Mouse (Mus musculus) testis, adult 2 months (tissue): Measurements from ENCODE around the gene Gm45140.

Experiments
- CTCF ChIP-seq: fragments of 200-500 bp; IDR thresholded peaks from 2 replicates; pipeline ENCODE4 v1.5.1; 2012; ENCODE audit warnings: low read depth, mild to moderate bottlenecking, inconsistent platforms, low read length, moderate library complexity; ENCODE audit not compliant: control insufficient read depth, insufficient read depth, insufficient replicate concordance
- POLR2A ChIP-seq: fragments of 200-500 bp; IDR thresholded peaks from 2 replicates; pipeline ENCODE4 v1.6.1; 2012; ENCODE audit warnings: low read depth, mild to moderate bottlenecking, inconsistent platforms, low read length, moderate library complexity; ENCODE audit not compliant: control insufficient read depth

DNA sequence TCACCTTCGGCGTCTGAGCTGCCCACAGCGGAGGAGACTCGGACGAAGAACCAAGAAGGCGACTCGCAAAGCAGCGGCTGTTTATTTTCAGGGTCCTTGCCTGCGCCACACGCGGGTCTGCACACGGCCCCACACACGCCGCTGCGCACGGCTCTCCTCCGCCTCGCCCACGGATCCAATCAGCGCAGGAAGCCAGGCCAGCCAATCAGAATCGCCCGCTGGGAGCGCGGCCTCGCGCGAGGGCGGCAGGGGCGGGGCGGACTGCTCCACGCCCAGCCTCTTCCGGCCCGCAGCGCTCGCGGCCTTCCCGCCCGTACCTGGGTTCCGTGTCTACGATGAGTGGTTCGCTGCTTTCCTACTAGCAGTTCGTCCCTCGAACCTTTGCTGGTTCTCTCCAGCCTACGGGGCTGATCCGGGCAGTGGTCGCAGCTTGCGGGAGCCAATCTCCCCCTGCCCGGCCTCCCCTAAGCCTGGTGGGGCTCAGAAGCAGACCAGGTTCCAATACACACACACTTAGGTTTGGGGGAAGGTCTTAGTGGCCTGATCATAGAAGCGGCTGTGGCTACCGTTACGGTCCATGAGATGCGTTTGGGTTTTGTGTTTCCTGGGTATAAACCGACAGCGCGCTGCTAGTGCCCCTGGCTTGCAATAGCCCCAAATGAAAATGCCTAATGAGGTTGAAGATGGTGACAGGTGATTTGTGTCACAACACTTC, 15.5 kb upstream of the Gm45140 start, which contains the start of gene Cnbp:
- TF ChIP-seq POLR2A (peak; percentile 99), CTCF (no peak)
